Mouse (Mus musculus): ENCODE results near the gene Prrt2. TPM values are rescaled to one million over a fixed set of nuclear protein-coding genes. Genes with fewer than 3 reads are reported as not detected.

The Prrt2 gene
- total and polyA plus RNA-seq, 3 experiments = 0.12 to 1.4 TPM; not detected in 1

Other genes with a start within 250 kb of the Prrt2 start
Only the 30 nearest of the 32 such genes appear.
- 255 and 257 TPM in 2 replicates for gene Ppp4c, start 228.7 kb downstream of the Prrt2 start, total RNA-seq (2012; rRNA removed)
- gene Ppp4c, start 228.7 kb downstream of the Prrt2 start, polyA plus RNA-seq (2012; ENCODE audit: insufficient read depth in 1 of 2, insufficient read length in 2 of 2, low read depth in 1 of 2, low replicate concordance in 2 of 2, missing spikeins in 1 of 2) = 100 to 1,000 TPM; 265 to 540 TPM
- gene Fam57b, start 223.5 kb downstream of the Prrt2 start, total RNA-seq (2012; rRNA removed) = 1.7 TPM in 2 replicates
- gene Fam57b, start 223.5 kb downstream of the Prrt2 start, polyA plus RNA-seq (2012; ENCODE audit: insufficient read depth in 1 of 2, insufficient read length in 2 of 2, low read depth in 1 of 2, low replicate concordance in 2 of 2, missing spikeins in 1 of 2) = under 1 TPM in 1 of 2 experiments, not detected in 1; 0.50 TPM
- not detected in 2 replicates for gene 4930451I11Rik, start 189.6 kb downstream of the Prrt2 start, total RNA-seq (2012; rRNA removed)
- not detected for gene 4930451I11Rik, start 189.6 kb downstream of the Prrt2 start, polyA plus RNA-seq (2012; ENCODE audit: insufficient read depth in 1 of 2, insufficient read length in 2 of 2, low read depth in 1 of 2, low replicate concordance in 2 of 2, missing spikeins in 1 of 2)
- gene Doc2a, start 173.8 kb downstream of the Prrt2 start, total RNA-seq (2012; rRNA removed) = 1.6 and 2.3 TPM in 2 replicates
- gene Doc2a, start 173.8 kb downstream of the Prrt2 start, polyA plus RNA-seq (2012; ENCODE audit: insufficient read depth in 1 of 2, insufficient read length in 2 of 2, low read depth in 1 of 2, low replicate concordance in 2 of 2, missing spikeins in 1 of 2) = not detected
- 44.0 and 55.6 TPM in 2 replicates for gene Hirip3, start 159.2 kb downstream of the Prrt2 start, total RNA-seq (2012; rRNA removed)
- gene Hirip3, start 159.2 kb downstream of the Prrt2 start, polyA plus RNA-seq (2012; ENCODE audit: insufficient read depth in 1 of 2, insufficient read length in 2 of 2, low read depth in 1 of 2, low replicate concordance in 2 of 2, missing spikeins in 1 of 2) = 100 to 1,000 TPM in 1 of 2 experiments, not detected in 1; 137 TPM
- gene Ino80e, start 158.8 kb downstream of the Prrt2 start, total RNA-seq (2012; rRNA removed) = 77.1 and 93.0 TPM in 2 replicates
- gene Ino80e, start 158.8 kb downstream of the Prrt2 start, polyA plus RNA-seq (2012; ENCODE audit: insufficient read depth in 1 of 2, insufficient read length in 2 of 2, low read depth in 1 of 2, low replicate concordance in 2 of 2, missing spikeins in 1 of 2) = 100 to 1,000 TPM; 189 to 476 TPM
- gene Taok2, start 136.5 kb downstream of the Prrt2 start, total RNA-seq (2012; rRNA removed) = 26.2 and 34.2 TPM in 2 replicates
- gene Taok2, start 136.5 kb downstream of the Prrt2 start, polyA plus RNA-seq (2012; ENCODE audit: insufficient read depth in 1 of 2, insufficient read length in 2 of 2, low read depth in 1 of 2, low replicate concordance in 2 of 2, missing spikeins in 1 of 2) = 10 to 100 TPM; 29.0 to 52.3 TPM
- gene Tmem219, start 98.3 kb downstream of the Prrt2 start, total RNA-seq (2012; rRNA removed) = 18.0 and 18.8 TPM in 2 replicates
- 10 to 100 TPM in 1 of 2 experiments, not detected in 1; 34.5 TPM for gene Tmem219, start 98.3 kb downstream of the Prrt2 start, polyA plus RNA-seq (2012; ENCODE audit: insufficient read depth in 1 of 2, insufficient read length in 2 of 2, low read depth in 1 of 2, low replicate concordance in 2 of 2, missing spikeins in 1 of 2)
- gene Kctd13, start 92.3 kb downstream of the Prrt2 start, total RNA-seq (2012; rRNA removed) = 17.7 and 18.1 TPM in 2 replicates
- gene Kctd13, start 92.3 kb downstream of the Prrt2 start, polyA plus RNA-seq (2012; ENCODE audit: insufficient read depth in 1 of 2, insufficient read length in 2 of 2, low read depth in 1 of 2, low replicate concordance in 2 of 2, missing spikeins in 1 of 2) = 10 to 100 TPM in 1 of 2 experiments, not detected in 1; 26.2 TPM
- gene Asphd1, start 71.6 kb downstream of the Prrt2 start, total RNA-seq (2012; rRNA removed) = 0.15 TPM in 1 of 2 replicates, not detected in the other
- gene Asphd1, start 71.6 kb downstream of the Prrt2 start, polyA plus RNA-seq (2012; ENCODE audit: insufficient read depth in 1 of 2, insufficient read length in 2 of 2, low read depth in 1 of 2, low replicate concordance in 2 of 2, missing spikeins in 1 of 2) = under 1 TPM in 1 of 2 experiments, not detected in 1; 0.74 TPM
- 0.49 and 2.0 TPM in 2 replicates for gene Sez6l2, start 70.6 kb downstream of the Prrt2 start, total RNA-seq (2012; rRNA removed)
- 1 to 10 TPM in 1 of 2 experiments, not detected in 1; 6.1 TPM for gene Sez6l2, start 70.6 kb downstream of the Prrt2 start, polyA plus RNA-seq (2012; ENCODE audit: insufficient read depth in 1 of 2, insufficient read length in 2 of 2, low read depth in 1 of 2, low replicate concordance in 2 of 2, missing spikeins in 1 of 2)
- gene Cdipt, start 45.3 kb downstream of the Prrt2 start, total RNA-seq (2012; rRNA removed) = 72.5 and 98.4 TPM in 2 replicates
- 100 to 1,000 TPM in 1 of 2 experiments, not detected in 1; 151 TPM for gene Cdipt, start 45.3 kb downstream of the Prrt2 start, polyA plus RNA-seq (2012; ENCODE audit: insufficient read depth in 1 of 2, insufficient read length in 2 of 2, low read depth in 1 of 2, low replicate concordance in 2 of 2, missing spikeins in 1 of 2)
- gene Cdiptos, start 45.1 kb downstream of the Prrt2 start, total RNA-seq (2012; rRNA removed) = 0.35 and 0.49 TPM in 2 replicates
- gene Cdiptos, start 45.1 kb downstream of the Prrt2 start, polyA plus RNA-seq (2012; ENCODE audit: insufficient read depth in 1 of 2, insufficient read length in 2 of 2, low read depth in 1 of 2, low replicate concordance in 2 of 2, missing spikeins in 1 of 2) = 1 to 10 TPM in 1 of 2 experiments, not detected in 1; 1.8 TPM
- gene Mvp, start 6.6 kb downstream of the Prrt2 start, total RNA-seq (2012; rRNA removed) = 19.4 and 19.8 TPM in 2 replicates
- gene Mvp, start 6.6 kb downstream of the Prrt2 start, polyA plus RNA-seq (2012; ENCODE audit: insufficient read depth in 1 of 2, insufficient read length in 2 of 2, low read depth in 1 of 2, low replicate concordance in 2 of 2, missing spikeins in 1 of 2) = 10 to 100 TPM in 1 of 2 experiments, not detected in 1; 20.6 TPM
- gene Pagr1b, start 4.7 kb downstream of the Prrt2 start, total RNA-seq (2012; rRNA removed) = 0.39 TPM in 1 of 2 replicates, not detected in the other
- gene Pagr1b, start 4.7 kb downstream of the Prrt2 start, polyA plus RNA-seq (2012; ENCODE audit: insufficient read depth in 1 of 2, insufficient read length in 2 of 2, low read depth in 1 of 2, low replicate concordance in 2 of 2, missing spikeins in 1 of 2) = 1 to 10 TPM in 1 of 2 experiments, not detected in 1; 4.5 TPM
- gene Pagr1a, start 3.9 kb downstream of the Prrt2 start, total RNA-seq (2012; rRNA removed) = 55.4 and 60.2 TPM in 2 replicates
- gene Pagr1a, start 3.9 kb downstream of the Prrt2 start, polyA plus RNA-seq (2012; ENCODE audit: insufficient read depth in 1 of 2, insufficient read length in 2 of 2, low read depth in 1 of 2, low replicate concordance in 2 of 2, missing spikeins in 1 of 2) = 10 to 100 TPM in 1 of 2 experiments, not detected in 1; 85.9 TPM
- 13.8 and 20.5 TPM in 2 replicates for gene Gm42742, start 114 bp downstream of the Prrt2 start, total RNA-seq (2012; rRNA removed)
- gene Gm42742, start 114 bp downstream of the Prrt2 start, polyA plus RNA-seq (2012; ENCODE audit: insufficient read depth in 1 of 2, insufficient read length in 2 of 2, low read depth in 1 of 2, low replicate concordance in 2 of 2, missing spikeins in 1 of 2) = 10 to 100 TPM in 1 of 2 experiments, not detected in 1; 27.2 TPM
- gene Maz, start 5.8 kb upstream of the Prrt2 start, total RNA-seq (2012; rRNA removed) = 231 and 234 TPM in 2 replicates
- gene Maz, start 5.8 kb upstream of the Prrt2 start, polyA plus RNA-seq (2012; ENCODE audit: insufficient read depth in 1 of 2, insufficient read length in 2 of 2, low read depth in 1 of 2, low replicate concordance in 2 of 2, missing spikeins in 1 of 2) = 100 to 1,000 TPM in 1 of 2 experiments, not detected in 1; 540 TPM
- 57.7 and 75.7 TPM in 2 replicates for gene Kif22, start 21.3 kb upstream of the Prrt2 start, total RNA-seq (2012; rRNA removed)
- 100 to 1,000 TPM; 119 to 298 TPM for gene Kif22, start 21.3 kb upstream of the Prrt2 start, polyA plus RNA-seq (2012; ENCODE audit: insufficient read depth in 1 of 2, insufficient read length in 2 of 2, low read depth in 1 of 2, low replicate concordance in 2 of 2, missing spikeins in 1 of 2)
- gene Zg16, start 66.1 kb upstream of the Prrt2 start, total RNA-seq (2012; rRNA removed) = 57.1 and 89.3 TPM in 2 replicates
- 10 to 100 TPM in 1 of 2 experiments, not detected in 1; 50.4 TPM for gene Zg16, start 66.1 kb upstream of the Prrt2 start, polyA plus RNA-seq (2012; ENCODE audit: insufficient read depth in 1 of 2, insufficient read length in 2 of 2, low read depth in 1 of 2, low replicate concordance in 2 of 2, missing spikeins in 1 of 2)
- 51.1 and 54.9 TPM in 2 replicates for gene AI467606, start 70.1 kb upstream of the Prrt2 start, total RNA-seq (2012; rRNA removed)
- gene AI467606, start 70.1 kb upstream of the Prrt2 start, polyA plus RNA-seq (2012; ENCODE audit: insufficient read depth in 1 of 2, insufficient read length in 2 of 2, low read depth in 1 of 2, low replicate concordance in 2 of 2, missing spikeins in 1 of 2) = 100 to 1,000 TPM in 1 of 2 experiments, 10 to 100 TPM in 1; 79.4 to 101 TPM
- gene Qprt, start 101.0 kb upstream of the Prrt2 start, total RNA-seq (2012; rRNA removed) = 2.5 and 2.7 TPM in 2 replicates
- 1 to 10 TPM in 1 of 2 experiments, not detected in 1; 3.7 TPM for gene Qprt, start 101.0 kb upstream of the Prrt2 start, polyA plus RNA-seq (2012; ENCODE audit: insufficient read depth in 1 of 2, insufficient read length in 2 of 2, low read depth in 1 of 2, low replicate concordance in 2 of 2, missing spikeins in 1 of 2)
- 169 and 182 TPM in 2 replicates for gene Spn, start 116.6 kb upstream of the Prrt2 start, total RNA-seq (2012; rRNA removed)
- gene Spn, start 116.6 kb upstream of the Prrt2 start, polyA plus RNA-seq (2012; ENCODE audit: insufficient read depth in 1 of 2, insufficient read length in 2 of 2, low read depth in 1 of 2, low replicate concordance in 2 of 2, missing spikeins in 1 of 2) = 100 to 1,000 TPM; 135 to 184 TPM
- gene Cd2bp2, start 174.8 kb upstream of the Prrt2 start, total RNA-seq (2012; rRNA removed) = 55.6 and 64.8 TPM in 2 replicates
- 10 to 100 TPM in 1 of 2 experiments, not detected in 1; 56.7 TPM for gene Cd2bp2, start 174.8 kb upstream of the Prrt2 start, polyA plus RNA-seq (2012; ENCODE audit: insufficient read depth in 1 of 2, insufficient read length in 2 of 2, low read depth in 1 of 2, low replicate concordance in 2 of 2, missing spikeins in 1 of 2)
- 37.4 and 43.3 TPM in 2 replicates for gene Tbc1d10b, start 187.3 kb upstream of the Prrt2 start, total RNA-seq (2012; rRNA removed)
- gene Tbc1d10b, start 187.3 kb upstream of the Prrt2 start, polyA plus RNA-seq (2012; ENCODE audit: insufficient read depth in 1 of 2, insufficient read length in 2 of 2, low read depth in 1 of 2, low replicate concordance in 2 of 2, missing spikeins in 1 of 2) = 10 to 100 TPM in 1 of 2 experiments, not detected in 1; 70.3 TPM
- 8.3 and 11.2 TPM in 2 replicates for gene Mylpf, start 187.7 kb upstream of the Prrt2 start, total RNA-seq (2012; rRNA removed)
- gene Mylpf, start 187.7 kb upstream of the Prrt2 start, polyA plus RNA-seq (2012; ENCODE audit: insufficient read depth in 1 of 2, insufficient read length in 2 of 2, low read depth in 1 of 2, low replicate concordance in 2 of 2, missing spikeins in 1 of 2) = 1 to 10 TPM in 1 of 2 experiments, not detected in 1; 9.1 TPM
- 13.9 and 14.6 TPM in 2 replicates for gene Zfp553, start 211.8 kb upstream of the Prrt2 start, total RNA-seq (2012; rRNA removed)
- 10 to 100 TPM in 1 of 2 experiments, not detected in 1; 19.0 TPM for gene Zfp553, start 211.8 kb upstream of the Prrt2 start, polyA plus RNA-seq (2012; ENCODE audit: insufficient read depth in 1 of 2, insufficient read length in 2 of 2, low read depth in 1 of 2, low replicate concordance in 2 of 2, missing spikeins in 1 of 2)
- gene Sept1, start 211.9 kb upstream of the Prrt2 start, total RNA-seq (2012; rRNA removed) = 30.6 and 41.3 TPM in 2 replicates
- gene Sept1, start 211.9 kb upstream of the Prrt2 start, polyA plus RNA-seq (2012; ENCODE audit: insufficient read depth in 1 of 2, insufficient read length in 2 of 2, low read depth in 1 of 2, low replicate concordance in 2 of 2, missing spikeins in 1 of 2) = 100 to 1,000 TPM in 1 of 2 experiments, not detected in 1; 116 TPM
- 33.4 and 37.6 TPM in 2 replicates for gene Zfp771, start 223.1 kb upstream of the Prrt2 start, total RNA-seq (2012; rRNA removed)
- gene Zfp771, start 223.1 kb upstream of the Prrt2 start, polyA plus RNA-seq (2012; ENCODE audit: insufficient read depth in 1 of 2, insufficient read length in 2 of 2, low read depth in 1 of 2, low replicate concordance in 2 of 2, missing spikeins in 1 of 2) = 10 to 100 TPM in 1 of 2 experiments, not detected in 1; 58.3 TPM
- gene Dctpp1, start 239.5 kb upstream of the Prrt2 start, total RNA-seq (2012; rRNA removed) = 238 and 253 TPM in 2 replicates
- gene Dctpp1, start 239.5 kb upstream of the Prrt2 start, polyA plus RNA-seq (2012; ENCODE audit: insufficient read depth in 1 of 2, insufficient read length in 2 of 2, low read depth in 1 of 2, low replicate concordance in 2 of 2, missing spikeins in 1 of 2) = 100 to 1,000 TPM in 1 of 2 experiments, not detected in 1; 290 TPM

All from MEL (cell line).